Mouse (Mus musculus) forebrain, embryonic 13.5 days (tissue): ENCODE results near the gene Parva. TPM values are rescaled to one million over a fixed set of nuclear protein-coding genes. Genes with fewer than 3 reads are reported as not detected.
A peak's percentile ranks its signal among the peaks of the same experiment; 100 is the strongest.

Source experiments
- ATAC-seq: fragments of 200-750 bp; cut with Nextera tagmentation; 2 replicates; pipeline ENCODE4 v1.8.0; 2017
- H3K27ac ChIP-seq: fragments of 300-500 bp; sonication (generic); 2 replicates; pipeline ENCODE4 v1.5.1; 2015; ENCODE audit warnings: inconsistent platforms, mild to moderate bottlenecking, moderate library complexity
- H3K27me3 ChIP-seq: fragments of 300-500 bp; sonication (generic); 2 replicates; pipeline ENCODE4 v1.6.1; 2015; ENCODE audit warnings: mild to moderate bottlenecking, inconsistent platforms
- H3K36me3 ChIP-seq: fragments of 300-500 bp; sonication (generic); 2 replicates; pipeline ENCODE4 v1.6.1; 2015; ENCODE audit warnings: mild to moderate bottlenecking, inconsistent platforms; ENCODE audit not compliant: poor library complexity, severe bottlenecking
- H3K4me1 ChIP-seq: fragments of 300-500 bp; sonication (generic); 2 replicates; pipeline ENCODE4 v1.6.1; 2015; ENCODE audit warnings: inconsistent platforms
- H3K4me2 ChIP-seq: fragments of 300-500 bp; sonication (generic); 2 replicates; pipeline ENCODE4 v1.6.1; 2015; ENCODE audit warnings: inconsistent platforms, mild to moderate bottlenecking, moderate library complexity
- H3K4me3 ChIP-seq: fragments of 300-500 bp; sonication (generic); 2 replicates; pipeline ENCODE4 v1.5.1; 2015; ENCODE audit warnings: mild to moderate bottlenecking, inconsistent platforms
- H3K9ac ChIP-seq: fragments of 300-500 bp; sonication (generic); 2 replicates; pipeline ENCODE4 v1.6.1; 2015; ENCODE audit warnings: mild to moderate bottlenecking, inconsistent platforms
- H3K9me3 ChIP-seq: fragments of 300-500 bp; sonication (generic); replicated peaks from 2 replicates; pipeline ENCODE4 v1.6.1; 2016; ENCODE audit warnings: inconsistent platforms
- WGBS: fragments of 180-500 bp; shearing (Covaris S2); methylation state at CpG from one replicate; pipeline ENCODE4 v1.1.7; 2015; 5-methylcytosine and 5-hydroxymethylcytosine counted together
- polyA plus RNA-seq: library from polyadenylated mRNA; unstranded; fragments of >200 nt; fragmentation: Nextera tagmentation; extraction: Ambion mirVana; gene quantifications from 2 replicates; pipeline ENCODE4 v1.2.1, GENCODE M21; 2015

Gene Parva
- polyA plus RNA-seq: 27.6 and 31.9 TPM in 2 replicates

DNA sequence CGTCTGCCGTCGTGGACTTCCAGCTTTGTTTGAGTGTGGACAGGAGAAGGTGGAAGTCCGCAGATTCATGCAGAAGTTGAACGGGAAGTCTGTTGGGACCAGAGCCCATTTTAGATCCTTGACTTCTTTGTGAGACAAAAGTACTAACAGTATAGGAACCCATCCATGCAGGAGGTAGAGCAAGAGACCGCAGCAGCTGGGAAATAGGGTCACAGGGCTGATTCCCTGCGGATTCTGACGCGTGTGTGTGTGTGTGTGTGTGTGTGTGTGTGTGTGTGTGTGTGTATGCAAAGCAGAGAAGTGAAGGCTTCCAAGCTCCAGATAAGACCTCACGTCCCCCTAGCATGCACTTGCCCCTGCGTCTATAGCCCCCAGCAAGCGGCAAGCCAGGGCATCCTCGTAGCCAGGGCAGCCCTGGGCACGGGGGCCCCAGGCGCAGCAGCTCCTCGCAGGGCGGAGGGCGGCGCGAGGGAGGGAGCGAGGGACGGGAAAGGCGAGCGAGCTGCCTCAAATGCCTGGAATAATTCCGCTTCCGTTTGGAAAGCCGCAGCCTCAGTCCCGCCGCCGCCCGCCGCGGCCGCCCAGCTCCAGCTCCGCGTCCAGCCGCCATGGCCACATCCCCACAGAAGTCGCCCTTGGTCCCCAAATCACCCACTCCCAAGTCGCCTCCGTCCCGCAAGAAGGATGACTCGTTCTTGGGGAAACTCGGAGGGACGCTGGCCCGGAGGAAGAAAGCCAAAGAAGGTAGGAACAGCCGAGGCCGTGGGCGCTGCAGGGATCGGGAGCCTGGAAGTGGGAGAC lies at the start of gene Parva:
Parva (plus strand) TSS at position 149 of the 801 bp plus-strand sequence.
- Histone ChIP-seq H3K9me3 (no peaks in the 10 kb centered on the region), H3K4me1 (peaks cover 19% of the 10 kb centered on the region), H3K36me3 (no peaks in the 10 kb centered on the region), H3K4me2 (peak within 1 kb of the TSS; percentile 92), H3K4me3 (peak within 1 kb of the TSS; percentile 64), H3K9ac (peak within 1 kb of the TSS; percentile 82), H3K27ac (peak within 1 kb of the TSS; percentile 76), H3K27me3 (peaks cover 14% of the 10 kb centered on the region; the same call in 1 of the 2 replicates)
- WGBS: 3% methylated on average over 49 of the region's 49 CpGs
- ATAC-seq: peak; percentile 87

DNA sequence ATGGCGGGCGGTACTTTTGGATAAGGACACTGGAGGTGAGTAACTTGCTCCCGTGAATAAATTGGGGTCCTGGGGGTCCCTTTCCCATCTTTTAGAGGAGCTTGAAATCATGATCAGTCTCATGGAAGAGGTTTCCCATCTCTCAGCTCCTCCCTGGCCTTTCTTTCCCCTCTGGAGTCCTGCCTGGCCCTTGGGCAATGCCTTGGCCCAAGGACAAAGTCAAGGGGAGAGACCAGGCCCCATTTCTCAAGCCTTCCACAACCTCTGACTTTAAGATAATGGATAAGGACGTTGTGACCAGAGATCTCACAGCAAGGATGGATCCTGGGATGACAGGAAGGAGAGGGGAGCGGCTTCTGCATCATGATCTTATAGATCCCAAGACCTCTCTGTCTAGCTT lies 49.2 kb upstream of the Parva start:
- H3K9ac ChIP-seq: no peak overlapping the region
- ATAC-seq: no peak
- H3K36me3 ChIP-seq: no peaks in the 10 kb centered on the region
- WGBS: 88% methylated on average over 5 of the region's 5 CpGs
- H3K4me1 ChIP-seq: no peaks in the 10 kb centered on the region
- H3K27ac ChIP-seq: no peak overlapping the region
- peaks cover 8% of the 10 kb centered on the region for H3K27me3 ChIP-seq
- no peak overlapping the region for H3K4me3 ChIP-seq
- no peaks in the 10 kb centered on the region for H3K9me3 ChIP-seq
- no peak overlapping the region for H3K4me2 ChIP-seq

DNA sequence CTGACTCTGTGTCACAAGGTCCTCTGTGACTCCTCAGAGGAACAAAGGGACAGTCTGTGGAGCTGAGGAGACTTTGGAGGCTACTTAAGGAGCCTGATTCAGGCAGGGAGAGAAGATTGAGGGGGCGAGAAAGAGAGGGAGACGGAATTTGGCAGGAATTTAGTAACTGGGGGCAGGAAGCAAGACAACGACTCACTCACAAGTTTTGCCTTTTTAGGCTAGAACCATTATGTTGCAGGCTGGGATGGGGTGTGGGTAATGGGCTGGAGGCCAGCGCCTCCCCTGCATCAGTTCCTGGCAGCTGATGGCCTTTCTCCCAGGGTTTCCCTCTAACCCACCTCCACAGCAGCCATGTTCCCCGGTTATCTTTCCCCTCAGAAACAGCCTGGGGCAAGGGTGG lies 48.8 kb upstream of the Parva start:
- ATAC-seq: no peak
- 87% methylated on average over 5 of the region's 5 CpGs for WGBS
- no peaks in the 10 kb centered on the region for H3K9me3 ChIP-seq

GRCm38 (mm10) chr7:112386521-112386920 lies 40.8 kb upstream of the Parva start:
- no peak overlapping the region for H3K9ac ChIP-seq
- no peaks in the 10 kb centered on the region for H3K9me3 ChIP-seq
- no peak overlapping the region for H3K4me2 ChIP-seq
- no peak for ATAC-seq
- 78% methylated on average over 5 of the region's 5 CpGs for WGBS
- H3K27me3 ChIP-seq: peaks cover 6% of the 10 kb centered on the region
- peaks cover 23% of the 10 kb centered on the region for H3K4me1 ChIP-seq
- H3K36me3 ChIP-seq: no peaks in the 10 kb centered on the region
- H3K4me3 ChIP-seq: no peak overlapping the region
- no peak overlapping the region for H3K27ac ChIP-seq

More for the DNA sequence above, 48.8 kb upstream of the Parva start:
- Histone ChIP-seq H3K4me1 (no peaks in the 10 kb centered on the region), H3K4me2 (no peak overlapping the region), H3K27me3 (peaks cover 8% of the 10 kb centered on the region), H3K36me3 (no peaks in the 10 kb centered on the region), H3K4me3 (no peak overlapping the region), H3K27ac (no peak overlapping the region), H3K9ac (no peak overlapping the region)

DNA sequence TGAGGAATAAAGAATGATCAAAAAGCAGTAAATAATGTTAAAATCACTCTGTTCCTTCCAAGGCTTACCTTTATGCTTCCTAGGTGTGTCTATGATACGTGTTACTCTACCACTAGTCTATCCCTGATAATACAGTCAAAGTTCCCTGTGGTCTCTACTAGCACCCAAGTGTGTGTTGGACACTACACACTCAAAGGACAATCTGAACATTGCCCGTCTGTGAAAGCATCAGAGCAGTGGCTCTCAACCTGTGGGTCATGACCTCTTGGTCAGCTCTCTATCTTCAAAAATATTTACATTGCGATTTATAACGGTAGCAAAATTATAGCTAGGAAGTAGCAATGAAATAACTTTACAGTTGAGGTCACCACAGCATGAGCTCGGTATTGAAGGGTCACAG lies 39.4 kb upstream of the Parva start:
- no peak overlapping the region for H3K4me2 ChIP-seq
- no peaks in the 10 kb centered on the region for H3K9me3 ChIP-seq
- no peaks in the 10 kb centered on the region for H3K36me3 ChIP-seq
- ATAC-seq: no peak
- H3K9ac ChIP-seq: no peak overlapping the region
- no peak overlapping the region for H3K27ac ChIP-seq
- peaks cover 13% of the 10 kb centered on the region for H3K27me3 ChIP-seq
- H3K4me1 ChIP-seq: peaks cover 32% of the 10 kb centered on the region
- no peak overlapping the region for H3K4me3 ChIP-seq
- WGBS: 87% methylated on average over 5 of the region's 5 CpGs

GRCm38 (mm10) chr7:112388363-112388875 lies 38.9 kb upstream of the Parva start:
- WGBS: 90% methylated on average over 5 of the region's 5 CpGs

GRCm38 (mm10) chr7:112389611-112390251 lies 37.6 kb upstream of the Parva start:
- Histone ChIP-seq H3K36me3 (no peaks in the 10 kb centered on the region), H3K4me1 (peaks cover 32% of the 10 kb centered on the region), H3K4me3 (no peak overlapping the region), H3K4me2 (peak overlapping the region; percentile 34), H3K9ac (no peak overlapping the region), H3K27ac (peak overlapping the region; percentile 75), H3K9me3 (no peaks in the 10 kb centered on the region), H3K27me3 (peaks cover 19% of the 10 kb centered on the region)
- WGBS: 41% methylated on average over 6 of the region's 6 CpGs
- peak; percentile 62 for ATAC-seq

More at GRCm38 (mm10) chr7:112388363-112388875, 38.9 kb upstream of the Parva start:
- Histone ChIP-seq H3K9ac (no peak overlapping the region), H3K36me3 (no peaks in the 10 kb centered on the region), H3K9me3 (no peaks in the 10 kb centered on the region), H3K4me1 (peaks cover 32% of the 10 kb centered on the region), H3K27ac (no peak overlapping the region), H3K4me3 (no peak overlapping the region), H3K4me2 (no peak overlapping the region), H3K27me3 (peaks cover 16% of the 10 kb centered on the region)
- no peak for ATAC-seq

DNA sequence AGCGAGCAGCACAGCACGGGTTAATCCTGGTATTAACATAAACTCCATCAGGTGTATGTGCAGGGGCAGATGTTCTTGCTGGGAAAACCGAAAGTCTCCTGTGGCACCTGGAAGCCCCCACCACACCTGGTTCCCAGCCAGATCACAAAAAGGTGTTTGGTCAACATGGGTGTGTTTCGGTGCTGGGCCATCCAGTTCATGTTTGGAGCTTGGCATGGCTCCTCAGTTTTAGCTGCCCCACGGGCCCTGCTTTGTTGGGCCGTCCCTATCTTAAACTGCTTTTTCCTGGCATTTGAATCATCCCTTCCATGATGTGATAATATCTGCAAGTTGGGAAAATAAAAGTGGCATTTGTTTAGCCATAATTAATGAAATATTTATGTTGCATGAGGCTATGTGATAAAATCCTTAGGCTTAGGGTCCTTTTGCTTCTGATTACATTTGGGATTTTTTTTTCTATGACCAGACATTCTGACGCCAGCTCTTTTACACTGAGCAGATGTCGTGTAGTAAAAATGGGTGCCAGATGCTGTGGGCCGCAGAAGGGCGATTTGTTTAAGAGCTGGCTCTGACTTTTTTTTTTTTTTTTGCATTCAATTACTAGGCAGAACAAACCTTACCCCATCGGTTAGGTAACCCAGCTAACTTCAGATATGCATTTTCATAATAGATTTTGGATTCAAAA lies 36.9 kb upstream of the Parva start:
- Histone ChIP-seq H3K27me3 (peaks cover 21% of the 10 kb centered on the region), H3K4me1 (peaks cover 32% of the 10 kb centered on the region), H3K9ac (no peak overlapping the region), H3K9me3 (no peaks in the 10 kb centered on the region), H3K4me3 (no peak overlapping the region), H3K4me2 (peak overlapping the region; percentile 34), H3K36me3 (no peaks in the 10 kb centered on the region), H3K27ac (peak overlapping the region; percentile 75)
- WGBS: 11% methylated on average over 11 of the region's 11 CpGs
- ATAC-seq: peak; percentile 69

GRCm38 (mm10) chr7:112390937-112391605 lies 36.2 kb upstream of the Parva start:
- peak; percentile 73 for ATAC-seq
- peak overlapping the region; percentile 34 for H3K4me2 ChIP-seq

DNA sequence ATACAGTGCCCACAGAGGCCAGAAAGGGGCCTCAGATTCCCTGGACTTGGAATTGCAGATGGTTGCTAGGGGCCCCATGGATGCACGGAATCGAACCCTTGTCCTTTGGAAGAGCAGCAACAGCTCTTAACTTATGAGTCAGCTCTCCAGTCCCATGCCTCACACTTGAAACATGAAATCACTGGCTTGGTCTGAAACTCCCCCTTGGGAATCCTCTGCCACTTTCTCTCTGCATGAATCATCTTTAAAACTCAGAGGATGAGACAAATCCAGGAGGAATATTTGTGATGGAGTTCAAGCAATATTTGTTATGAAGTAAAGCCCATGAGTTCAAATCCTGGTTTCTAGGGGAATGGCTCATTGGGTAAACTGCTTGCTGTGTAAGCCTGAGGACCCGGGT lies 29.5 kb upstream of the Parva start:
- Histone ChIP-seq H3K27me3 (peaks cover 37% of the 10 kb centered on the region), H3K27ac (no peak overlapping the region), H3K4me1 (peaks cover 15% of the 10 kb centered on the region), H3K36me3 (no peaks in the 10 kb centered on the region), H3K4me2 (no peak overlapping the region), H3K9ac (no peak overlapping the region), H3K9me3 (no peaks in the 10 kb centered on the region), H3K4me3 (no peak overlapping the region)
- no peak for ATAC-seq
- WGBS: 95% methylated on average over 3 of the region's 3 CpGs

More at GRCm38 (mm10) chr7:112390937-112391605, 36.2 kb upstream of the Parva start:
- Histone ChIP-seq H3K9me3 (no peaks in the 10 kb centered on the region), H3K27ac (peak overlapping the region; percentile 75), H3K4me1 (peaks cover 32% of the 10 kb centered on the region), H3K27me3 (peaks cover 27% of the 10 kb centered on the region), H3K9ac (peak overlapping the region; percentile 37; the same call in 1 of the 2 replicates), H3K36me3 (no peaks in the 10 kb centered on the region), H3K4me3 (no peak overlapping the region)
- WGBS: 17% methylated on average over 6 of the region's 6 CpGs

GRCm38 (mm10) chr7:112399425-112400170 lies 27.7 kb upstream of the Parva start:
- no peaks in the 10 kb centered on the region for H3K36me3 ChIP-seq
- no peak overlapping the region for H3K4me2 ChIP-seq
- peak overlapping the region; percentile 15; the same call in 1 of the 2 replicates for H3K27ac ChIP-seq
- H3K9ac ChIP-seq: no peak overlapping the region
- peaks cover 15% of the 10 kb centered on the region for H3K4me1 ChIP-seq
- 11% methylated on average over 7 of the region's 7 CpGs for WGBS
- ATAC-seq: peak; percentile 88
- H3K9me3 ChIP-seq: no peaks in the 10 kb centered on the region
- H3K27me3 ChIP-seq: peaks cover 32% of the 10 kb centered on the region
- no peak overlapping the region for H3K4me3 ChIP-seq
